Mouse (Mus musculus): ENCODE data around the gene Tmem167. TPM values are rescaled to one million over a fixed set of nuclear protein-coding genes. Genes with fewer than 3 reads are reported as not detected.

Tmem167 gene
- 10 to 100 TPM; 21.6 to 22.7 TPM for total RNA-seq (2023)

DNA sequence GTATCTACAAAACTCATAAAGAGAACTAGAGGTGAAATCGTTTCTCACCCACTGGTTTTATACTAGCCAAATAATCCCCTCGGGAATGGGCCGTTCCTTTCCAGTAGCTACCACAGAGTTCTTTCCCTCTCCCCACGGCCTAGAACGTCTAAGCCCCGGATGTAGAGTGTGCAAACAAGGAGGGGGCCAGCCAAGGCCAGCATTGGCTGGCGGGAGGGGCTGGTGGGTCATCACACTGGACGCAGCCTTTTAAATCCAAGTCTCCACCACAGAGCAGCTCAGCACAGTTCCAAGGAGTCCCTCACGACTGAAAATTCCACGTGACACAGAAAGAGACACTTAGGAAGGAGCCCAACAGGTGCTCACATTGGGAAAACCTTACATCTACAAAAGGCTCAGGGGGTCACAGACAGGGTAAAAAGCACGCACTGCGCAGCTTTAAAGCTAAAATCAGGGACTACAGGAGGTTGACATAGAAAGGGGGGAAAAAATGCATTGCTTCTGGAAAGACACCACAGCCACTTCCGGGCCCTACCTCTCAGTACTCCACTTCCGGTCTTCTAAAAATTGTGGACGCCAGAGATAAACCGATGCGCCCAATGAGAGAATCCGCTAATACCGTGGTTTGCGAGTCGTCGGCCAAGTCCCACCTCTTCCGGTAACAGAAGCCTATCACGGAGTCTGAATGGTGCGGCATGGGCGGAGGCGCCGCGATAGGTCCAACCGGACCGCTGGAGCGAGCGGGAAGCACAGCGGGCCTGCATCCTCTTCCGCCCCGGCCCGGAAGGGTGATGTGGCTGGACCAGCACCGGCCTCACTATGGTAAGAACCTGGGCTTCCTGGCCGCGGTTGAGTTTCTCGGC is at the start of gene Tmem167, which contains the start of gene Xrcc4:
Gene Tmem167 (plus strand): TSS at position 162 of the 863 bp plus-strand sequence.
Gene Xrcc4 (minus strand): TSS at position 647 of the 863 bp plus-strand sequence.

Other genes starting within 250 kb of the Tmem167 start
- 10 to 100 TPM; 23.2 to 28.7 TPM for gene Xrcc4, start 485 bp downstream of the Tmem167 start, total RNA-seq (2023)

Data from T-cell, adult 66 days (primary cell).